ENCODE assay signal across 9 mouse cellular contexts in genomic region chr7:112760293-112760692, GRCm38 (mm10).
DNase-seq lines count a peak whose midpoint lies in the region; ATAC-seq and TF ChIP-seq lines count a peak whose summit lies in the region.
"Had no signal": no experiment of that assay in that cellular context is flagged by ENCODE, and none has a peak within 500 bp of the region (broad histone marks: within the 10 kb centered on the region; RNA-seq: fewer than 3 reads in every experiment).

No protein-coding gene starts in this region.

- H3K4me1 ChIP-seq in lung, embryonic 15.5 days, result peaks cover 86% of the 10 kb centered on the region
- peaks cover 92% of the 10 kb centered on the region for H3K4me1 ChIP-seq in heart, postnatal 0 days (ENCODE audit: control insufficient read depth, insufficient read depth)
- peaks cover 52% of the 10 kb centered on the region for H3K4me1 ChIP-seq in neural tube, embryonic 12.5 days

- TF ChIP-seq EP300 in heart, postnatal 0 days (IDR thresholded peaks at IDR 0.05; ENCODE audit: low read depth), result no peak

- intact Hi-C loops in heart, postnatal 10 days (cut with DNase I), result no loop called here

- 0 out of 2 replicates have a peak overlapping the region, but pooled peaks have one; percentile 8 for H3K27ac ChIP-seq in lung, embryonic 15.5 days
- H3K27ac ChIP-seq in heart, postnatal 0 days (ENCODE audit: low read depth), result peak overlapping the region; percentile 61
- H3K27ac ChIP-seq in neural tube, embryonic 12.5 days, result no peak overlapping the region
- H3K27ac ChIP-seq: liver, embryonic 14.5 days had no signal

- ATAC-seq in lung, embryonic 15.5 days (ENCODE audit: borderline replicate concordance, extremely low read depth, low FRiP score, low TSS enrichment), result no peak
- no peak; the same call in 1 of the 2 replicates for ATAC-seq in heart, postnatal 0 days (ENCODE audit: insufficient read depth, low read depth)
- peak; percentile 11; the same call in 1 of the 2 replicates for ATAC-seq in neural tube, embryonic 12.5 days (ENCODE audit: low FRiP score, low read depth)

- H3K36me3 ChIP-seq in lung, embryonic 15.5 days, result no peaks in the 10 kb centered on the region
- no peaks in the 10 kb centered on the region; the same call in 1 of the 2 replicates for H3K36me3 ChIP-seq in heart, postnatal 0 days (replicated peaks; ENCODE audit: control insufficient read depth, insufficient read depth, low read length)
- H3K36me3 ChIP-seq in neural tube, embryonic 12.5 days, result no peaks in the 10 kb centered on the region

- DNase-seq in heart, adult 11 months, result peak; percentile 93
- DNase-seq in heart, postnatal 10 days, result no peak
- DNase-seq in lung, postnatal 10 days, result no peak
- DNase-seq in heart, postnatal 0 days (ENCODE audit: low spot score), result peak; percentile 5
- no peak for DNase-seq in thymus, postnatal 36 days
- no peak for DNase-seq in cerebellum, adult 9-10 months

- H3K4me2 ChIP-seq in lung, embryonic 15.5 days, result no peak overlapping the region
- no peak overlapping the region for H3K4me2 ChIP-seq in heart, postnatal 0 days (ENCODE audit: low read depth, low read length)
- H3K4me2 ChIP-seq in neural tube, embryonic 12.5 days (replicated peaks), result 0 out of 2 replicates have a peak overlapping the region, but pooled peaks have one; percentile 5

- H3K9ac ChIP-seq in lung, embryonic 15.5 days, result no peak overlapping the region
- H3K9ac ChIP-seq in heart, postnatal 0 days (replicated peaks; ENCODE audit: low read depth, low read length), result peak overlapping the region; percentile 26; the same call in 1 of the 2 replicates
- no peak overlapping the region for H3K9ac ChIP-seq in neural tube, embryonic 12.5 days
- H3K9ac ChIP-seq: liver, embryonic 14.5 days had no signal

- TF ChIP-seq CTCF in heart, postnatal 0 days (IDR thresholded peaks at IDR 0.05; ENCODE audit: low read depth), result no peak

- no peaks in the 10 kb centered on the region for H3K9me3 ChIP-seq in lung, embryonic 15.5 days
- H3K9me3 ChIP-seq in heart, postnatal 0 days (replicated peaks; ENCODE audit: control insufficient read depth, low read length), result no peaks in the 10 kb centered on the region
- H3K9me3 ChIP-seq in neural tube, embryonic 12.5 days, result no peaks in the 10 kb centered on the region

- H3K4me3 ChIP-seq in lung, embryonic 15.5 days, result no peak overlapping the region
- no peak overlapping the region for H3K4me3 ChIP-seq in heart, postnatal 0 days (ENCODE audit: low read depth, low read length)
- no peak overlapping the region for H3K4me3 ChIP-seq in neural tube, embryonic 12.5 days

- no peaks in the 10 kb centered on the region for H3K27me3 ChIP-seq in lung, embryonic 15.5 days
- no peaks in the 10 kb centered on the region for H3K27me3 ChIP-seq in heart, postnatal 0 days (ENCODE audit: control insufficient read depth, insufficient read depth, low read length)
- H3K27me3 ChIP-seq in neural tube, embryonic 12.5 days (replicated peaks), result no peaks in the 10 kb centered on the region

- WGBS in lung, embryonic 15.5 days, result 58% methylated on average over 3 of the region's 3 CpGs
- 51% methylated on average over 3 of the region's 3 CpGs for WGBS in heart, postnatal 0 days
- 65% methylated on average over 3 of the region's 3 CpGs for WGBS in neural tube, embryonic 12.5 days

Comparison
In these comparisons a context has a peak if more than half of its experiments do, and no peak if none do; other contexts are left out.
1. DNase-seq: peak in heart, adult 11 months (single experiment) and heart, postnatal 0 days (single experiment); none in heart, postnatal 10 days (0 of 2), lung, postnatal 10 days (single experiment), thymus, postnatal 36 days (0 of 2) and cerebellum, adult 9-10 months (single experiment).